Mouse (Mus musculus): ENCODE measurements around the gene Lsm10.
A peak's percentile ranks its signal among the peaks of the same experiment; 100 is the strongest.
"Not testable (repeated sequence)": the region's sequence is repeated elsewhere in the genome, so short reads cannot be mapped to it uniquely, and the experiment has no call there.

Lsm10 gene

DNA sequence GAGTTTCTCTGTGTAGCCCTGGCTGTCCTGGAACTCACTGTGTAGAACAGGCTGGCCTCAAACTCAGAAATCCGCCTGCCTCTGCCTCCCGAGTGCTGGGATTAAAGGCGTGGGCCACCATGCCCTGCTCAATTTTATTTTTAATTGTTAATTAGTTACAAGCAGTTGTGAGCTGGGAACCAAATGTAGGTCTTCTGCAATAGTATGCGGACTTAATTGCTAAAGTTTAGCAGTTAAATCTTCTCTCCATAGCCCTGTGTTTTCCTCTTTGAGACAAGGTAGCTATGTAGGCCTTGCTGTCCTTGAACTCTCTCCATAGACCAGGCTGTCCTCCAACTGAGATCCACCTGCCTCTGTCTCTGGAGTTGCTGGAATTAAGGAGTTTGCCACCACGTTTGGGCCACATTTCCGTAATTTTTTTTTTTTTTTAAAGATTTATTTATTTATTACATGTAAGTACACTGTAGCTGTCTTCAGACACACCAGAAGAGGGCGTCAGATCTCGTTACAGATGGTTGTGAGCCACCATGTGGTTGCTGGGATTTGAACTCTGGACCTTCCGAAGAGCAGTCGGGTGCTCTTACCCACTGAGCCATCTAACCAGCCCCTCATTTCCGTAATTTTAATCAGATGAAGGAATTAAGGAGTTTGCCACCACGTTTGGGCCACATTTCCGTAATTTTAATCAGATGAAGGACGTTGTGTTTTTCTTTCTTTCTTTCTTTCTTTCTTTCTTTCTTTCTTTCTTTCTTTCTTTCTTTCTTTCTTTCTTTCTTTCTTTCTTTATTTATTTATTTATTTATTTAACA is 597 bp upstream of the Lsm10 start:
- not testable (repeated sequence) for DNase-seq (ENCODE audit: low spot score)

DNA sequence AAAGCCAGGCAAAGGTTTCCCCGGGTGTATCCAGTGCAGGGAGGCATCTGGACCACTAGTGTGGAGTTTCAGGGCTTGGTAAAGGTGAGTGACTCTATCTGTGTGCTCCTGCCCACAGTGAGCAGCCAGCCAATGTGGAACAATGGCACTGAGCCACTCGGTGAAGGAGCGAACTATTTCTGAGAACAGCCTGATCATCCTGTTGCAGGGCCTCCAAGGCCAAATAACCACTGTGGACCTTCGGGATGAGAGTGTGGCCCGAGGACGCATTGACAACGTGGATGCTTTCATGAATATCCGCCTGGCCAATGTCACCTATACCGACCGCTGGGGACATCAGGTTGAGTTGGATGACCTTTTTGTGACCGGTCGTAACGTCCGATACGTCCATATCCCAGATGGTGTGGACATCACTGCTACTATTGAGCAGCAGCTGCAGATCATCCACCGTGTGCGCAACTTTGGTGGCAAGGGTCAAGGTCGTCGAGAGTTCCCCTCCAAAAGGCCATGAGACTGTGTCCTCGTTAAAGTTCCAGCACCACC is 1.4 kb downstream of the Lsm10 start:
- no peak for DNase-seq (ENCODE audit: low spot score)

GRCm38 (mm10) chr4:126099365-126099764 is 2.9 kb downstream of the Lsm10 start:
- DNase-seq (ENCODE audit: low spot score), result no peak

DNA sequence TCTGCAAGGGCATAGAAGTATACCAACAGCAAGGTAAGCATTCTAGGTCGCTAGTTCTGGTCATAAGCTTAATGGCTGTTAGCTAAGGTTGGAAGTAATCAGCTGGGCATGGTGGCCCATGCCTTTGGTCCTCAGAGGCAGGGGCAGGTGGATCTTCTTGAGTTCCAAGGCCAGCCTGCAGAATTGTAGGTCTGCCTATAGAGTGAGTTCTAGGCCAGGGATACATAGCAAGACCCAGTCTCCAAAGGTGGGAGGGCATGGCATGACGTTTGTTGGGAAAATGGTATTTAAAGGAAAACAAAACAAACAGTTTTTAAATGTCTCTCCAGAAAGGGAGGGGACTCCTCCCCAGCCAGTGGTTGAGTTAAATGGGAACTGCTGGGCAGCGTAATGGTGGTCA is 4.3 kb downstream of the Lsm10 start:
- DNase-seq (ENCODE audit: low spot score), result no peak

DNA sequence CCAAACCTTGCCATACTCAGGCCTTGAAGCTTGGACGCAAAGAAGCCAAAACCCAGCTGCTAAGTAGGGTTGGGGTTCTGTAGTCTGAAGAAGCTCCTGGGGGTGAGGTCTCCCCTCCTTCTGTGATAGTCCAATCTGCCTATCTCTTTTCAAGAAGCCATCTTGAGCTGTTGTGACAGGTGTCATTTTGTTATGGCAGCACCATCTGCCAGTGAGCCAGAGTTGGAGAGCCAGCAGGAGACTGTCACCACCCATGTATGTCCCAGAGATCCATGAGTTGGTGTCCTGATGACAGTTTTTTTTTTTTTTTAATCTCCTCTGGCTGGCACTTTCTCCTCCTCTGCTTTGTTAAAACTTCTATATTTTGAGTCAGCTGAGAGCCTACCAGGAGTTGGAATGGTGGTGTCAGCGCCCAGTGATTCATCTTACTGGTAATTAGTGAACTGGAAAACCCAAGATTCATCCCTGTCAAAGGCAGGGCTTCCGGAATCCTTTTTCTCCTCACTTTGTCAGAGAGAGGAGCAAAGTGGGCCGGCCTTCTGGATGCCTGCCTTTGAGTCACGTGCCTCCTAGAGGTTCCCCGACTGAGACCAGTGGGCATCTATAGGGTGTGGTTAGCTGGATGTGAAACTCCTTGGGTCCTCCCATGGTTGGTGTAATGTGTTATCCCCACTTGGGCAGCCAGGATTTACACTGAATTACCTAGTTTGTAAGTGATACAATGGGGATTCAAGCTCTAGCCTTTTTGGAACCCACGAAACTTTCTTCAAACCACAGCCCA is 5.8 kb downstream of the Lsm10 start:
- DNase-seq (ENCODE audit: low spot score), result peak; percentile 40

GRCm38 (mm10) chr4:126103057-126103581 is 6.7 kb downstream of the Lsm10 start:
- DNase-seq (ENCODE audit: low spot score), result peak; percentile 88

DNA sequence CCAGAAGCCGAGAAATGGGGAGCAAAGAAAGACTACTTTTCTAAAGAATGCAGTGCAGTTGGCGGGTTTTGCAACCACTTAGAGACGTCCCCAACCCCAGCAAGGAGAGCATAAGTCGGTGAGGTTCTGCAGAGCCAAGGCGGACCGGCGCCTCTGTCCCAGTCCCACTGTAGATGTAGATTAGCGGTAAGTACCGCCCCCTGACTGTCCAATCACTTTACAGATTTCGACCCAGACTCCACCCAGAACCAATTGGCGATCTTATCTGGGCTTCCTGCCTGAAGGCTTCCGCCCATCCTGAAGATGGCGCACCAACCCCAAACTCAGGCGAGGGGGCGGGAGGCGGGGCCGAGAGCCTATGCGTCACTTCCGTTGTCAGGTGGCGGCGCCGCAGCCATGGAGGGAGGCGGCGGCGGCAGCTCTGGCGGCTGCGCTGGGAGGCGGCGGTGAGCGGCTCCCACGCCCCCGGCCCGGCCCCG is 7.2 kb downstream of the Lsm10 start, which contains the start of gene Stk40:
TSS of gene Stk40 (plus strand) at position 368 of the 479 bp plus-strand sequence.
- DNase-seq (ENCODE audit: low spot score), result peak; percentile 90

- DNase-seq (ENCODE audit: low spot score), result peak; percentile 34
Measured at GRCm38 (mm10) chr4:126104261-126105075, 8.0 kb downstream of the Lsm10 start.

DNA sequence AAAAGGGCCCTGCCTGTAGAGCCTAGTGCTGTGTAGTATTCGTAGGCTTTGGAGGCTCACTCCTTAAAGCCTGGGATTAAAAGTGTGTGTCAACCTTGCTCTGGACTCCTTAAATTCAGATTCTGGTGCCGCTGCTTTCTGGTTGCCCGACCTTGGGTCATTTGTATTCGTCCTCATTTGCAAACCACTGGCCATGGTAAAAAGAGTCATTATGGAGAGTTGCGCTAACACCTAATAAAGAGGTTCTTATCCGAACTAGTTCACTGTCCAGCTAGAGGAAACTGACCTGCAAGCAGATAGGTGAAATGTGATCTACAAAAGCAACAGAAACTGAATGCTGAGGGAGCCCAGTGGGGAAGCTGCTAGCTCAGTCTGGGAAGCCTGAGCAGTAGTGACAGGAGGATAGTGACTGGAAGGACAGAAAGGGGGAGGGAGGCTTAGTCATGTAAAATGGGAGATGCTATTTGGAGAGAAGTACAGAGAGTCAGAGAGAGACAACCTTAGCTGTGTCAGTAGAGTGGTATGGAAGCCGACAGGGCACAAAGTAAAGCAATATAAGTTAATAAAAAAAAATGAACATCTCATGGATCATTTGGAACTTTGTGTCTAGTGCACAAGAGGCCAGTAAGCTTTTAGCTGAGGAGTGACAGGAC is 8.8 kb downstream of the Lsm10 start:
- no peak for DNase-seq (ENCODE audit: low spot score)

DNA sequence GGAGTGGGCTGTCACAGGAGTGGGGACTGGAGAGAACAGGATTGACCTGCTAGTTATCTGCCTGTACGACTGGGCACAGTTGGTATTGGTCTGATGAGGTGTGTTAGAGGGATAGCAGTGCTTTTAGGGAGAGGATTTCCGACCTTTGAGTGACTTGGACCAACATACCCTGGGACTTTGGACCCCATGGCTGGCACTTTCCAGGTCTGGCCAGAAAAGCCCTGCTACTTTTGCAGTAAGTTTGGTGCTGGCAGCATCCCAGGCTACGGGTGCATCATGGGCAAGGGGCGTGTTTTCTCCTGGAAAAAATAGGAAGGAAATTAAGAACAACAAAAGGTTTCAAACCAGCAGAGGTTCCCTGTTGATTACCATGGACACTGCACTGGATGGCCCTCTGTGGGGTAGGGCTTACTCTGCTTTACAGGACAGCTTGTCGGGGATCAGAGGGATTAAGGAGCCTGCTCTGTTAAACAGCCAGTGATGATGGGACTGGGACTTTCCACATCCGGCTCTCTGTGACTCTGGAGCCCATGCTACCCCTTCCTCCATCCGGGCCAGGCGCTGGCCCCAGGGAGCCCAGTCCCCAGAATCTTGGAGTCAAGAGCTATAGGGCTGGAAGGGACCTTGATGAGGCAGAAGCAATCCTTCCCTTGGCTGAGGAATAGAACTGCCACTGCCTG is 11.8 kb downstream of the Lsm10 start:
- DNase-seq (ENCODE audit: low spot score), result no peak

- DNase-seq (ENCODE audit: low spot score), result no peak
Measured at GRCm38 (mm10) chr4:126109613-126110373, 13.4 kb downstream of the Lsm10 start.

DNA sequence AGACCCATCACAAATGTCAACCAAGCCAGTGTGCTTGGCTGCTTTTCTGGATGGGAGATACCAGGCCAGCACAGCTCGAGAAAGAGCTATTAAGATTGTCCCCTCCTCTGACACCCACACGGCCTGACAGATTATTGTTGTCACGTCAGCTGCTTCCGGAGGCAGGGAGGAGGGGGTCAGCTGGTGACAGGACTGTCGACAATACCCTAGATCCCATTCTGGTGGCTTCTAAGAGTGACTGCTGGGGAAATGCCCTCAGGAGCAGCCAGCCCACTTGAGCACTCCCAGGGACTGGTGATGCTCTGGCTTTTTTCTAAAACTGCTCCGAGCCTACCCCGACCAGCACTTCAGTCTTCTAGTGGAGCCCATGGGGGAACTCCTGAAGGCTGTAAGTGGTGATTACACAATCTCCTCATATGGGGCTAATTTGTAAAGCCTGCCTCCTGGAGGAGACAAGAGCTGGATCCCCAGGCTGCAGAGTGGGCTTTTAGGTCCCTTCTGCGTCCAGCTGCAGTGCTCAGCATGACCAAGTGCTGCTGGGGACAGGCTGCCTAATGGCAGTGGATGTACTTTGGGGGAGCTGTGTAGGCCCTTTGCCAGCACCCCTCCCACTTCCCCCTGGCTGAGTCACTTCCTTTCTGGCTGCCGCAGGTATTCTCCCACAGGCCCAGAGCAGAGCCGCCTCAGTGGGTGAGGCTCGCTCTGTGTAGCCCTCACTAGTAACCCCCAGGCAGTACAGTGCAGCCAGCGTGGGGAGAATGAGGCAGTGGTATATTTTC is 14.1 kb downstream of the Lsm10 start:
- DNase-seq (ENCODE audit: low spot score), result peak; percentile 77

- DNase-seq (ENCODE audit: low spot score), result no peak
Measured at GRCm38 (mm10) chr4:126111153-126111549, 14.7 kb downstream of the Lsm10 start.

- DNase-seq (ENCODE audit: low spot score), result no peak
Measured at GRCm38 (mm10) chr4:126113243-126113642, 16.8 kb downstream of the Lsm10 start.

DNA sequence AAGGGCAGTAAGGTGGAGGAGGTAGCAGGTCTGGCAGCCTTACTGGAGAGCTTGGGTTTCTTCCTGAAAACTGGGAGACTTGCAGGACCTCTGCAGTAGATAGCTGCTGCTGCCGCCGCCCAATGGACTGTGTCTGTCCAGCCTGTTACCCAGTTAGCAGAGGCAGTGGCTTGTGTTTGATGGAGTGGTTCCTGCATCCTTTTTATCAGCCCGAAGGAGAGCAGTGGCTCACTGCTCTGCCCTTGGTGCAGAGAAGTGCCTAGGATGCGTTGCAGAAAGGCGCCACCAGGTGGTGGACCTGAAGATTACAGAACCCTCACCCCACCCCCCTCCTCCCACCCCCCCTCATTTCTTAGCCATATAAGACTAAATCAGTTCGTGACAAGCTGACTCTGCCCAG is 17.5 kb downstream of the Lsm10 start:
- peak; percentile 60 for DNase-seq (ENCODE audit: low spot score)

GRCm38 (mm10) chr4:126115411-126115810 is 19.0 kb downstream of the Lsm10 start:
- DNase-seq (ENCODE audit: low spot score), result no peak

DNA sequence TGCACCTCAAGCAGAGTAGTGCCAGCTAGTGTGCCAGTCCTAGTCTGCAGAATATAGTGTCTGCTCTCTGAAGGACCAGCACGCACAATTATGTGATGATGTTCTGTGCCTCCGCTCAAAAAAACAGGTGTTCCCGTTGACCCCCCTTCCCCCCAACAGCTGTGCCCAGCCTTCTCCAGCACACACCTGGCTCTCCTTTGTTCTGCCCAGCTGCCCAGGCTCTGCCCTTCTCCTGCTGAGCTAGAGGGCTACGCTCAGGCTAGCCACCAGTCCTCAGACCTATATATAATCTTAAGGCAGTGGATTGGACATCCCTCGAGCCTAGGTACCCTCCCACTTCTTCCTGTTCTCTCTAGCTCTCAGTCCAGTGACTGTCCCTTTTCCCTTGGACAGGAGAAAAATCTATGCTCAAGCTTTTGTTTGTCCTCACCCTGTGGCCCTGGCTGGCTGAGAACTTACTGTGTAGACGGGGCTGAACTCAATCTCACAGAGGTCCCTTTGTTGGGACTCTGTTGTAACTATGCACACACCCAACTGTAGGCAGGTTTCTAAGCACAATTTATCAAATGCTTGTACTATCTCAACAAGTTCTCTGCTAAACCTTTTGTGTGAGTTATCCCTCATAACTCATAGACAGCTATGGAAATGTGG is 19.6 kb downstream of the Lsm10 start:
- no peak for DNase-seq (ENCODE audit: low spot score)

DNA sequence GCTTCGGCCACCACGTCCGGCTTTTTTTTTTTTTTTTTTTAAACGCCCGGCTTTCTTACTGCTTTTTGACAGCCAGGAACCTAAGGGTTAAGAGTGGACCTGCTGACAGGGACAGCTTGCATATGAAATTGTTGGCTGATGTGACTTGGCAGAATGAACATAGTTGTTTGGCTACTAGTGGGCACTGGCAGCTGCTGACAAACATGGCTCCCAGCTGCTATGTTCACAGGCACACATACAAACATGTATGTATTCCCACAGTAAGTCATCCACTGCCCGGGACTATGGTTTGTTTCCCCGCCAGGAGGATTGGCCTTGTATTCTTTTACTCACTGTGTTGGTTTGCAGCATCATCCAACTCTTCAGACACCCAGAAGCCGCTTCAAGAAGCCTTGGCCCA is 20.7 kb downstream of the Lsm10 start:
- no peak for DNase-seq (ENCODE audit: low spot score)
